Mouse (Mus musculus): ENCODE data around the gene Il1rap. TPM values are rescaled to one million over a fixed set of nuclear protein-coding genes. Genes with fewer than 3 reads are reported as not detected.

The Il1rap gene
- polyA plus RNA-seq (2021; fragmentation: Nextera tagmentation), result 13.7 and 15.3 TPM in 2 replicates
- long read RNA-seq, experiment 1, full-length matches to known transcripts, result 92 of 126 reads
- long read RNA-seq, experiment 1, partial matches to known transcripts, result 12 of 126 reads
- long read RNA-seq, experiment 1, other reads (novel, unspliced or antisense), result 22 of 126 reads
- long read RNA-seq, experiment 2, full-length matches to known transcripts, result 14 of 25 reads
- long read RNA-seq, experiment 2, partial matches to known transcripts, result 2 of 25 reads
- long read RNA-seq, experiment 2, other reads (novel, unspliced or antisense), result 9 of 25 reads

DNA sequence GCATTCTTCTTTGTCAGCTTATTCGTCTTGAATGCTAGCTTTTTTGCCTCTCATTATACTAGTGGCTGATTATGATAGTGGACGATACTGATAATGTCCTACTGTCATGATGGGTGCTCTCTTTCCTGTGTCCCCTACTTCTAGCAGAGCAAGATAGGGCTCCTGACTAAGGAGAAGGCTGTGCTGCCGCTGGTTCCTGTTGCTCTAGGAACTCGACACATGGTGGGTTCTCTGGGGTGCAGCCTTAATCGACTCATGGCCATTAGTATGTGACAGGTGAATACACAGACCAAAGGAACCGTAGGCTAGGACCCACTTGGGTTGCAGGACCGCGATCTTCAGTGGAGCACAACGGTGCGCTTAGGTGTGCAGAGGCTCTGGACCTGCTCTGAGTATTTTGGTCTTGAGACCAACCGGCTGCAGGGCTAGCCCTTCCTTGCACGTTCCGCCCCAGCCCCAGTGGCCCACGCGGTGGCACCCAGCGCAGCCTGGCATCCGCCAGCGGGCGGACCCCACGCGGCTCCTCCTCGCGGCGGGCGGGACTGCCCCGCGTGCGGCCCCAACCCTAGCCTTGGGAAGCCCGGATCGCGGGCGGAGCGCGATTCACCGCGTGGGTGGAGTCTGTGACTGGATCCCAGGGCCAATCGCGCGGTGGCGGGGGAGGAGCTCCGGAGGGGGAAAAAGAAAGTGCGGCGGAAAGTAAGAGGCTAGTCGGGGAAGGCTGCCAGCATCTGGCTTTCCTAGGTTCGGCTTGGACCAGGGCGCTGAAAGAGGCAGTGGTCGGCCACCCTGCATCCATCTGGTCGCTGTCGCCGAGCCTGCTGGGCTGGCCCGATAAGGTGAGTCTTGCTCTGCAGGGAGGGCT, at the start of gene Il1rap:
Gene Il1rap, plus strand, starts transcription at position 657 of the 865 bp plus-strand sequence.

Other genes with a start within 250 kb of the Il1rap start
- gene Cldn1, start 209.9 kb upstream of the Il1rap start, polyA plus RNA-seq (2021; fragmentation: Nextera tagmentation), result 0.44 and 0.95 TPM in 2 replicates
- not detected in 2 replicates for gene Cldn16, start 118.6 kb upstream of the Il1rap start, polyA plus RNA-seq (2021; fragmentation: Nextera tagmentation)
- not detected in 2 replicates for gene Tmem207, start 54.9 kb upstream of the Il1rap start, polyA plus RNA-seq (2021; fragmentation: Nextera tagmentation)